Mouse (Mus musculus): ENCODE results near the gene Fbxo42. TPM values are rescaled to one million over a fixed set of nuclear protein-coding genes. Genes with fewer than 3 reads are reported as not detected.
A peak's percentile ranks its signal among the peaks of the same experiment; 100 is the strongest.

Gene Fbxo42
- total and polyA plus RNA-seq, 3 experiments = 11.4 to 22.2 (median 19.9) TPM

GRCm38 (mm10) chr4:141219583-141220213 is 72.0 kb downstream of the Fbxo42 start:
- DNase-seq = peak; percentile 26

- DNase-seq = no peak
Observed at GRCm38 (mm10) chr4:141221848-141222247, 74.1 kb downstream of the Fbxo42 start.

GRCm38 (mm10) chr4:141222752-141223151 is 75.0 kb downstream of the Fbxo42 start:
- DNase-seq = no peak

GRCm38 (mm10) chr4:141228687-141229086 is 81.0 kb downstream of the Fbxo42 start:
- no peak for DNase-seq

- no peak for DNase-seq
Observed at GRCm38 (mm10) chr4:141233196-141233595, 85.5 kb downstream of the Fbxo42 start.

- no peak for DNase-seq
Observed at GRCm38 (mm10) chr4:141235537-141236111, 87.9 kb downstream of the Fbxo42 start.

GRCm38 (mm10) chr4:141236856-141237255 is 89.1 kb downstream of the Fbxo42 start:
- peak; percentile 43 for DNase-seq

GRCm38 (mm10) chr4:141238492-141239387 is 91.0 kb downstream of the Fbxo42 start:
- no peak for DNase-seq

- DNase-seq = peak; percentile 98
Observed at GRCm38 (mm10) chr4:141239388-141240125, 91.8 kb downstream of the Fbxo42 start, which contains the start of gene Arhgef19. Arhgef19 (plus strand) TSS chr4:141239499.

GRCm38 (mm10) chr4:141240617-141241016 is 92.9 kb downstream of the Fbxo42 start:
- peak; percentile 93 for DNase-seq

- no peak for DNase-seq
Observed at GRCm38 (mm10) chr4:141241861-141242260, 94.1 kb downstream of the Fbxo42 start.

- peak; percentile 66 for DNase-seq
Observed at GRCm38 (mm10) chr4:141242651-141243241, 95.0 kb downstream of the Fbxo42 start.

- no peak for DNase-seq
Observed at GRCm38 (mm10) chr4:141243636-141244035, 95.9 kb downstream of the Fbxo42 start.

- peak; percentile 35 for DNase-seq
Observed at GRCm38 (mm10) chr4:141244401-141244800, 96.7 kb downstream of the Fbxo42 start.

- DNase-seq = peak; percentile 87
Observed at GRCm38 (mm10) chr4:141244931-141245425, 97.3 kb downstream of the Fbxo42 start.

GRCm38 (mm10) chr4:141246089-141246997 is 98.6 kb downstream of the Fbxo42 start:
- peak; percentile 68 for DNase-seq

- DNase-seq = peak; percentile 60
Observed at GRCm38 (mm10) chr4:141246998-141247350, 99.3 kb downstream of the Fbxo42 start.

GRCm38 (mm10) chr4:141247776-141248613 is 100.3 kb downstream of the Fbxo42 start:
- DNase-seq = peak; percentile 63

GRCm38 (mm10) chr4:141248614-141248978 is 100.9 kb downstream of the Fbxo42 start:
- DNase-seq = no peak

Measured in adrenal gland, adult 2 months (tissue).